Mouse (Mus musculus) yolk sac, embryonic 10.5 days (tissue): ENCODE measurements at regions not wholly inside any gene's neighbourhood (a gene's known extent, or its start where the extent isn't known, plus 50 kb on each side); places are given as distances from the start of the nearest gene placed in this dataset.
"Not testable (repeated sequence)": the region's sequence is repeated elsewhere in the genome, so short reads cannot be mapped to it uniquely, and the experiment has no call there.

Source experiments
- DNase-seq: peaks from one replicate; pipeline ENCODE4 v3.0.0-alpha.2; 2017; ENCODE audit warnings: low spot score

- no peak for DNase-seq
Observed at GRCm38 (mm10) chr10:111592416-111593149, 86.5 kb downstream of the Phlda1 start.

GRCm38 (mm10) chr10:111593280-111593679 lies 87.2 kb downstream of the Phlda1 start:
- DNase-seq, result no peak

- DNase-seq, result no peak
Observed at GRCm38 (mm10) chr10:111594171-111594570, 88.1 kb downstream of the Phlda1 start.

- DNase-seq, result peak; percentile 25
Observed at GRCm38 (mm10) chr10:111594651-111595050, 88.6 kb downstream of the Phlda1 start.

GRCm38 (mm10) chr10:111595513-111595995 lies 89.5 kb downstream of the Phlda1 start:
- DNase-seq, result peak; percentile 92

- no peak for DNase-seq
Observed at GRCm38 (mm10) chr10:111598650-111599049, 92.6 kb downstream of the Phlda1 start.

GRCm38 (mm10) chr10:111599297-111600250 lies 93.5 kb downstream of the Phlda1 start:
- peak; percentile 66 for DNase-seq

GRCm38 (mm10) chr10:111600251-111600620 lies 94.2 kb downstream of the Phlda1 start:
- DNase-seq, result no peak

GRCm38 (mm10) chr10:111600677-111601099 lies 94.6 kb downstream of the Phlda1 start:
- DNase-seq, result peak; percentile 44

- no peak for DNase-seq
Observed at GRCm38 (mm10) chr10:111603166-111603565, 97.1 kb downstream of the Phlda1 start.

- not testable (repeated sequence) for DNase-seq
Observed at GRCm38 (mm10) chr10:111607381-111607780, 101.3 kb downstream of the Phlda1 start.

- no peak for DNase-seq
Observed at GRCm38 (mm10) chr10:111608385-111609093, 102.5 kb downstream of the Phlda1 start.

- no peak for DNase-seq
Observed at GRCm38 (mm10) chr10:111609889-111610288, 103.8 kb downstream of the Phlda1 start.

- no peak for DNase-seq
Observed at GRCm38 (mm10) chr10:111619627-111620270, 113.7 kb downstream of the Phlda1 start.

- no peak for DNase-seq
Observed at GRCm38 (mm10) chr10:111620927-111621676, 115.0 kb downstream of the Phlda1 start.

GRCm38 (mm10) chr10:111622789-111623188 lies 116.7 kb downstream of the Phlda1 start:
- no peak for DNase-seq

GRCm38 (mm10) chr10:111624021-111624420 lies 117.9 kb downstream of the Phlda1 start:
- no peak for DNase-seq

- no peak for DNase-seq
Observed at GRCm38 (mm10) chr10:111624624-111625023, 118.5 kb downstream of the Phlda1 start.

- no peak for DNase-seq
Observed at GRCm38 (mm10) chr10:111625573-111625972, 119.5 kb downstream of the Phlda1 start.

- no peak for DNase-seq
Observed at GRCm38 (mm10) chr10:111626009-111626408, 119.9 kb downstream of the Phlda1 start.

GRCm38 (mm10) chr10:111636283-111636682 lies 130.2 kb downstream of the Phlda1 start:
- no peak for DNase-seq
